Mouse (Mus musculus) cortical plate, adult 2 months (tissue): ENCODE measurements around the gene Lpcat1.

Experiments used
- CTCF ChIP-seq: fragments of 200-500 bp; IDR thresholded peaks from 2 replicates; pipeline ENCODE4 v1.5.1; 2011; ENCODE audit warnings: mild to moderate bottlenecking, control low read depth, low read length; ENCODE audit not compliant: insufficient read depth; ENCODE audit errors: extremely low read depth
- POLR2A ChIP-seq: fragments of 200-500 bp; IDR thresholded peaks from 2 replicates; pipeline ENCODE4 v1.6.1; 2011; ENCODE audit warnings: mild to moderate bottlenecking, low read length, control low read depth; ENCODE audit not compliant: insufficient read depth; ENCODE audit errors: extremely low read depth

GRCm38 (mm10) chr13:73445087-73445486, 21.9 kb upstream of the Lpcat1 start:
- TF ChIP-seq CTCF (no peak), POLR2A (no peak)
